Mouse (Mus musculus): ENCODE results near the gene Ajap1. TPM values are rescaled to one million over a fixed set of nuclear protein-coding genes. Genes with fewer than 3 reads are reported as not detected.

The Ajap1 gene
- total and polyA plus RNA-seq, 3 experiments: 1.4 to 9.9 (median 9.0) TPM

DNA sequence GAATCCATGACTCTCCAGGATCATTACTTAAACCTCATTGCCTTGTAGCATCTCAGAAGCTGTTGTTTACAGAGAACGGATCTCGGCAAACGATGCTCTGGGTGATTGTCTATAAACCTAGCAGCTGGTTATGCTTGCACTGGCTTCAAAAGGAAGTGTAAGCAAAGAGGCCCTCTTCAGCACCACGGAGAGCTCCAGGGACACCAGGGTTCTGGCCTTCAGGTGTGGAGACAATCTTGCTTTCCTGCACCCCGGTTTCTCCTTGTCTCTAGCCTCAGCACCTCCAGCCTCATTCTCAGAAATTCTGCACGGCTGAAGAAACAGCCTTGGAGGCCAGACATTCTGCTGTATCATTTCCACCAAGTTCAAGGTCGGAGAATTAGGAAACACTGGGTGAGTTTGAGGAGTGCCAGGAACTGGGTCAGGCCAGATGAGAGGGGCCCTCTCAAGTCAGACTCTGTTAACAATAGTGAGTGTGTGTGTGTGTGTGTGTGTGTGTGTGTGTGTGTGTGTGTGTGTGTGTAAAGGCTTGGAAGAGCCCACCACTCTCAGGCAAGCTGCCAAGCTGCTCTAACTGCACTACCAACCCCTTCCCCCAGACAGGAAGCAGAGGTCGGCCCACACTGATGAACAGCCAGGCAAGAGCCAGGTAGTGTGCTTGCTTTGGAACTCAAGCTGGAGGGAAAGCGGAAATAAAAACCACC, 124.9 kb downstream of the Ajap1 start:
- DNase-seq: peak; percentile 32

DNA sequence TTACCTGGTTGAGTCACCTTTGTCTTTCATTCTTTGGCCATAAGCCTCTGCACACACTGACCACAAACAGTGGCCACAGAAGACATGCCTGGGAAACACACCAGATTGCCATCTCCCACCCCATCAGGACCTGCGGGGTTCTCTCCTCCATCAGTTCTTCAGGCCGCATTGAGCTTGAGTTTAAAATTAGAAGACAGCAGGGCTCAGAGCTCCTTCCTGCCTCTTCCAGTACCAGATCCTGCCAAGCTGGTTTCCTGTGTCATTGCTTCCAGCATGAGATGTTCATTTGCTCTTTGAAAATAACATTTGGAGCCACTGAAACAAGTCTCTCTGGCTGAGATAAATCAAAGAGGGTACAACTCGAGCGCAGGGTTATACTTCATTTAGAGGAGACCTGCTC, 126.4 kb downstream of the Ajap1 start:
- no peak for DNase-seq

DNA sequence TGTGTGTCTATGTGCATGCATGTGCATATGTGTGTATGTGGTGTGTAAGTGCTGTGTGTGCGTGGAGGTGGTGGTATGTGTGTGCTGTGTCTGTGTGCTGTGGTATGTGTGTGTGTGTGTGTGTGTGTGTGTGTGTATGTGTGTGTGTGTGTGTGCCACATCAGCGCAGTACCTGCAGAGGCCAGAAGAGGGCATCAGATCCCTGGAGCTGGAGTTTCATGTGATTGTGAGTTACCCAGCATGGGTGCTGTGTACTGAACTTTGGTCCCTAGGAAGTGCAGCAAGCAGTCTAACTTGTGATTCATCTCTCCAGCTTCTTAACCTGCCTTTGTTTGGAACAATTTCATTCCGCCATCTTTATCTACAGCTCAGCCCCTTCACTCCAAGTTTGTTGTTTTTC, 137.6 kb downstream of the Ajap1 start:
- no peak for DNase-seq

DNA sequence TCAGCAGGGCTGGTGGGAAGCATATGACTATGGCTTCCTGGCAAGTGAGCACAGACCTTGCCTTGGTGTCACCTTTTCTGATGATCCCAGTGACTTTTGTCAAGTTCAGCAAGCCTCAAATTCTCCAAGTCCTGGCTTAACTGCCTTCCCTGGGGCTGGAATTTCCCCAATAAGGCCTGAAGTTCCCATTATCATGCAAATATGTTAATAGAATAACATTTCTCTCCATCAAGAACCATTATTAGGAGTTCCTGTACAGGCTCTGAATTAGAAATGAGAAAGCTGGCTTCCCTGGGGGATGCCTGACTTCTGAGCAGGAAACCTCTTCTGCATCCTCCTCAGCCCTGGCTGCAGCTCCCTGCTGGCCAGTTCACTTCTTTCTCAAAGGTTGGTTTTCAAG, 141.7 kb downstream of the Ajap1 start:
- no peak for DNase-seq

DNA sequence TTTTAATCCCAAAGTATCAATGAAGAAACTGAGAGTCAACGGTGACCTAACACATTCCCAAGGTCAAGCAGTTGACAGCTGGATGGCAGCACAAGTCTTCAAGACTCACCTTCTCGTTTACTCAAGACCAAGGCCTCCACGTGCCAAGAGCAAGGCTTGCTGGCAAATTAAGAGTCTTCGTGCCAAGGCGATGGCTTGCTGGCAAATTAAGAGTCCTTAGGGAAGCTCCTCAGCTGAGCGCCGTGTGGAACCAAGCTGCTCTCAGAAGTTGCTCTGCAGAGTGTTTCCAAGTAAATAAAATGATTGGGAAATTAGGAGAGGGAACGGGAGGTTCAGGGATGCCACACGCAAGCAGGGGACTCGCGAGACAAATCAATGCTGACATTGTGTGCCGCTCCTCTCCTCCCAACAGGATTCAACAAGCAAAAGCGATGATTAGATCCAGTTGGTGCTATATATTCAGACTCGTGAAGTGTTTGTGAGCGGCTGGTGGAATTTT, 147.3 kb downstream of the Ajap1 start:
- no peak for DNase-seq

DNA sequence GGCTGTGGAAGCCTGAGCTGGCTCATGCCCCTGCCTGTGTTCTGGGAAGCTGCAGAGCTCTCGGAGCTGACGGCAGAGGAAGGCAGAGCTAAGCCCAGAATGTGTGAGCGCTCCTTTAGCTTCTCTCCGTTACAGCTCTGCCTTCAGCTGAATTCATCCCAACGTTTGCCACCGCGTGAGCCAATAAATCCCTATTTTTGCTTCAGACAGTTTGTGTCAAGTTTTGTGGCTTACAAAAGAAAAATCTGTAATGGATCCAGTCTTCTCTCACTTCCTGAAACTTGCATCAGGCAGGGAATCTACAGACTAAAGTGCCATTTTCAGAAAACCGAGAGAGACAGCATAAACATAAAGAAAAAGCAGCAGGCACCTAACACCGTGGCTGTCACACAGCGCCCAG, 154.8 kb downstream of the Ajap1 start:
- DNase-seq: no peak
